Mouse (Mus musculus) heart, adult 8-10 months (tissue): ENCODE data around the gene Cnr2. TPM values are rescaled to one million over a fixed set of nuclear protein-coding genes. Genes with fewer than 3 reads are reported as not detected.
A peak's percentile ranks its signal among the peaks of the same experiment; 100 is the strongest.

Source experiments
- DNase-seq: peaks from one replicate; pipeline ENCODE4 v3.0.0; 2022; ENCODE audit warnings: low spot score
- total RNA-seq, 4 experiments: library from RNA; stranded (reverse); gene quantifications; 2 replicates each; pipeline ENCODE4 v1.2.4; 2022

The Cnr2 gene
- total RNA-seq, 4 experiments from 2014 or later = 0.22 to 0.57 (median 0.36) TPM

DNA sequence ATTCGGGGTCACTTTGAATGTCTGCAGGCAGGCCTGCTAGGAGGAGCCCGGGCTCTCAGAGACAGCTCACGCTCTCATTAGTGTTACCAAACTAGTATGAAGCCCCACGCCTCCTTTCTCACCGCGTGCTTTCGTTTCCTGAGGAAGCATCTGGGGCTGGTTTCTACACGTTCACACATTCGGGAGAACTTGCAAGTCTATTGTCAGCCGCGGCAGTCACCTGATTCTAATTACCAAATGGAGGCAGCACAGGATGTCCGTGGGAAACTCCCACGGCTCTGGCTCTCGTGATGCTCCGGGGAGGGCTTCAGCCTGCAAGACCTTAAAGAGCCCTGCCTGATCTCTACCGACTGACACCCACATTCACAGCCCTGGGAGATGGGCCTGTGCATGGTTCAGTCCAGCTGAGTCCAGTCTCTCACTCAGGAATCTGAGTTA lies 18.6 kb upstream of the Cnr2 start:
- DNase-seq = peak; percentile 95

DNA sequence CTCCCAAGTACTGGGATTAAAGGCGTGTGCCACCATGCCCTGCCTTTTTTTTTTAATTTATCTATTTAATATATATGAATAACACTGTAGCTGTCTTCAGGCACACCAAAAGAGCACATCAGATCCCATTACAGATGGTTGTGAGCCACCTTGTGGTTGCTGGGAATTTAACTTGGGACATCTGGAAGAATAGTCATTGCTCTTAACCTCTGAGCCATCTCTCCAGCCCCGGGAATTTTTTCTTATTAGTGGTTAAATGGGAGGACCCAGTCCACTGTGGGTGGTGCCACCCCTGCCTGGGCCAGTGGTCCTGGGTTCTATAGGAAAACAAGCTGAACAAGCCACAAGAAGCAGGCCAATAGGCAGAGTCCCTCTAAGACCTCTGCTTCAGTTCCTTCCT lies 17.5 kb upstream of the Cnr2 start:
- DNase-seq = no peak

DNA sequence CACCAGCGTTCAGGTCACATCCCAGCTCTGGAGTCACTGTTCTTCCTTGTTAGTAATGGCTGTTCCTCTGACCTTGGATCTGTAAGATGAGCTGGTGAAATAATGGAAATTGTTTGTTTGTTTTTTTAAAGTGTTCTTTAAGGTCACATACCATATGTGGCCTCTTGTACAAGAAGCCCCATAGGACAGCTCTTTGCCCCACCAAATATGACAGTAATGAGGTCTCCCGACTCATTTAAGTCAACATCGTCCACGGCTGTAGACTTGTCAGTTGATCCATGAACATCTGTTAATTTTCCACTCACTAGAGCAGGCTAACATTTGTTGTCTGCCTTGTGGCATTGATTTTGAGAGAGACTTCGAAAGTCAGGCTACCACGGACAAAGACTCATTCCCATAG lies 16.2 kb upstream of the Cnr2 start:
- no peak for DNase-seq

DNA sequence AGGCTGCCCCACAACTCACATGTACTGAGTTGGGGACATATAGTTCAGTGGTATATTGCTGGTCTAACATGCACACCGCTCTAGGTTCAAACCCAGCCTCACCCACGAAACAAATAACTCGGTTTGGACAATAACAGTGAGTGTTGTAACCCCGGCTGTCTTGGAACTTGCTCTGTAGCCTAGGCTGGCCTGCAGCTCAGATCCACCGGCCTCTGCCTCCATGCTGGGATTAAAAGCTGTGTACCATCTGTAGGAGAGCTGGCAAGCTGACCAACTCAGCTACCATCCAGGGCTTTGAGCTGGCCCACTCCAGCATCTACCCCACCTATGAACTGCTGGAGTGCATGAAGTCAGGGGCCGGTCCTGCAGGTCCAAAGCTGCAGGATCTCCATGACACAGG lies 15.2 kb upstream of the Cnr2 start:
- DNase-seq = no peak

DNA sequence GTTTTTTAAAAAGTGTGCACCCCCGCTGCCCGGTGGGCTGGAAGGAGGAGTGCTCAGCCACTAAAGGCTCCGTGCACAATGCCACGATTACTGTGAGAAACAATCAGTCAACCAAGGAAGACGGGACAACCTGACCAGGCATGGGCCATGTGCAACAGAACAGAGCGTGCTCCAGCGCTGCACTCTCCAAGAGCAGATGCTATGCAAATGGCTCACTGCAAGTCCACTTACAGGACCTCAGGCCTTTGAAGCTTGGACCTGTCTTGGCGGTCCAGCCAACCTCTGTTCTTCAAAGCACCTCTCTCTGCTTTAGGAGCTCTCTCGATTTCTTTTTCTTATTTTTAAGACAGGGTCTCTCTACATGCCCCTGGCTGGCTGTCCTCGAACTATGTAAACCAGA lies 14.6 kb upstream of the Cnr2 start:
- no peak for DNase-seq

DNA sequence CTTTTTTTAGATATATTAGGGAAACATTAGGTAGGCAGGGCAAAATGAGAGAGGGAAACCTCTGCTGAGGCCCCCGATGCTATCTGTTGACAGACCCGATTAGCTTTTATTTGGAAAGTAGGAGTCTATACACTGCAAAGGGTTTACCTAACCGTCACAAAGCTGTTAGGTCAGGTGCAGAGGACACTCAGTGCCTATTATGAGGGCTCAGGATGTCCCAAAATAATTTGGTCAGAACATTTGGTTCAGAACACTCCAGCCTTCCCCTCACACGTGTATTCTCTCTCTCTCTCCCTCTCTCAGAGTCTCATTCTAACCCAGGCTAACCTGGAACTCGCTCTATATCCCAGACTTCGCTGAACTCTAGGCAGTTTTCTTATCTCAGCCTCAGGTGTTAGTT lies 13.2 kb upstream of the Cnr2 start:
- no peak for DNase-seq

DNA sequence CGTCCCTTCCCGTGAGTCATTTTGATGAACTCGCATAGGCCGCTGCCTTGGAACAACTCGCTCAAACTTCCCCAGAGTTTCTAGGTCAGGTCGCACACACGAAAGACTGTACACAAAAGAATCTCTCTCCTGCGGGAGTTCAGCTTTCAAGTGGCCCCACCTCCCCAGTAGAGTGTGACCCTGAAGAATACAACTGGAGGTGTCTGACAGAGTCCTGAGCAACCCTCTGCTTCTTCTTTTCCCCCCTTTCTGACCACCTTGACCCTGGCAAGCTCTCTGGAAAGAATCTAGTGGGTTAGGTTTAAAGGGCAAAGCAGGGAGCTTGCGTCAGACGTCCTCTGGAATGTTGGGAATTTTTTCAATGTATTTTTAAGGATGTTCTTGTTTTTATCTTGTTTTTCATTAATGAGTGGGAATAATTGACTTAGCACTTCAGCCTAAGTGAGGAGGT lies 11.8 kb upstream of the Cnr2 start:
- no peak for DNase-seq

DNA sequence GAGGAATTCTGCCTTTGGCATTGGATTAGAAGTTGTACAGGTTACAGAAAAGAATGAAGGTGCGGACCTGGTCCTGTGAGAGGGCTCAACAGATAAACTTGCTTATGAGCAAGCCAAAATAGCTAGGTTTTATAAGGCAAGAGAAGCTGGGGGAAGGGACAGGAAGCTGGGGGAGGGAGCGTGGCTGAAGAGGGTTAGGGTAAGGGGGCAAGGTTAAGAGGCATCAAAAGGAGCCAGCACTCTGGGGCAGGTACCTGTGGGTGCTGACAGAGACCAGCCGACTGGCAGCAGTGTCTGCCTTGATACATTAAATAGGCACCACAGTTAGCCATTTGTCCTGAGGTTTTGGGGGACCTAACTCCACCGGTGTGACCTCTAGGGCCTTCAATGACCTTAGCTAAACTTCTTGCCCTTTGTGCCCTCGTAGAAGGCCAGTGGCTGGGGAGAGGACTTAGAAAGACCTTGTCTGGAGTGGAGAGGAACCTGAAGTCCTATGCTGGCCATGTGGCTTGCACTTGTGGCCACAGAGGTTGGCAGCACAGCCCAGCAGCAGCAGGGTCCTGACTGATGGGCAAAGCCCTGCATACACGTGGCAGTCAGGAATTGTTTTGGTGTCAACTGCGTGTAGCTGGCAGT lies 11.2 kb upstream of the Cnr2 start:
- DNase-seq = no peak

DNA sequence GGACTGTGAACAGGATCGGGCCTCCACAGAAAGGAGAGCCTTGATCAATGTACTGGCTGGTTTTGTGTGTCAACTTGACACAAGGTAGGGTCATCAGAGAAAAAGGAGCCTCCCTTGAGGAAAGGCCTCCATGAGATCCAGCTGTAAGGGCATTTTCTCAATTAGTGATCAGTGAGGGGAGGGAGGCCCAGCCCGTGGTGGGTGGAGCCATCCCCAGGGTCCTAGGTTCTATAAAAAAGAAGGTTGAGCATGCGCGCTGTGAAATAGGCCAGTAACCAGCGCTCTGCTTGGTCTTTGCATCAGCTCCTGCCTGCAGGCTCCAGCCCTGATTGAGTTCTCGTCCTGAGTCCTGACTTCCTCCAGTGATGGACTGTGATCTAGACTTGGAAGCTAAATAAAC lies 10.7 kb upstream of the Cnr2 start:
- no peak for DNase-seq

DNA sequence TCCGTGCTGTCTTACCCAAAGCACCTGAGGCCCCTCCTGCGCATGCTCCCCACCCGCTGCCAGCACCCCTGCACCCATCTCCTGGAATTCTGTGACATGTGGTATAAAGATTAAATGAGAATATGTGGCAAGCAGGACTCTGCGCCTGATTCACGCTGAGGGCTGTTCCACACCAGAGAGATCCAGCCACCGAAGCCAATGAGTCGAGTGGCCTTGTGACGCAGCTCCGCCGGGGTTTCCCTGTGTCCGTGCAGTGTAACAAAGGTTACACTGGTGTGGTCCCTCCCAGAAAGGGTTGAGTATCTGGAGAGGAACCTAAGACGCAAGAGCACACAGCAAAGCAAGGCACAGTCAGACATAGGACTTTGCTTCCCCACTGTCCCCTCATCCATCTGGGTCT lies 9.5 kb upstream of the Cnr2 start:
- no peak for DNase-seq

DNA sequence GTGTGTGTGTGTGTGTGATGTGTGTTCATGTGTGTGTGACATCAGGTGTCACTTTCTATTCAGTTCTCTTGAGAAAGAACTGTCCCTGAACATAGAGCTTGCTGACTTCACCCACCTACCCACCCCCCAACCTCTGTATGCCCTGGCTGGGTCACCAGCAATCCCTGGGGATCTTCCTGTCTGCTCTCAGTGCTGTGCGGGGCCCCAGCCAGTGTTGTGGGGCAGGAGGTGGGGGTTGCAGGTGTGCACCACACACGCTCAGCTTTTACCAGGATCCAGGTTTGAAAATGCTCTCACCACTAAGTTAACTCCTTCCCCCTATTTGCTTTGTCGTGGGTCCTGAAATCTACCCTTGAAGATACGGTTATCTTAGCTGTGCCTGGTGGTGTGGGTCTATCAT lies 9.0 kb upstream of the Cnr2 start:
- DNase-seq = no peak

DNA sequence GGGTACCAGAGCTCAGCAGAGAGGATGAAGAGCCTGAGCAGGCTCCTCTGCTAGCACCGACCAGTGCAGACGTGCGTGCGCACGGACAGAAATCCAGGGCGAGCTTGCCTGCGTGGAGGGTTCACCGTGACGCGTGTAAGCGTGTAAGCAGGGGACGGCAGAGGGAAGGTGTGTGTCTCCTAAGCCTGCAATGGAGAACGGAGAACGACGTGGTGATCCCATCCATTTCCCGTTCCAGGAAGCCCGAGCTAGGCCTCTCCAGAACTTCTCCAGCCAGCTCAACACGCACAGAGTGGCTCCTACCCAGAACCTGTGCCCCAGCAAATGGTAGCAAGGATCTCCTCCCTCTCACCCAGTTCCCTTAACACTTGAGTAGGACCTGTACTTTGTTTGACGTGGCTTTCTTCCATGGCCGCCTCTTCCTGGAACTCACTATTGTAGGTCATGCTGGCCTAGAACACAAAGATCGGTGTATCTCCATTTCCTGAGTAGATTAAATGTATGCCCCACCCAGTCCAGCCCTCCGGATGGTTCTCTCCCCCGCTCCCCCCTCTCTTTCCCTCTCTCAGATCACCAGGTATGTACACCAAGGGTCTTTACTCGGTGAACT lies 6.6 kb upstream of the Cnr2 start:
- no peak for DNase-seq

DNA sequence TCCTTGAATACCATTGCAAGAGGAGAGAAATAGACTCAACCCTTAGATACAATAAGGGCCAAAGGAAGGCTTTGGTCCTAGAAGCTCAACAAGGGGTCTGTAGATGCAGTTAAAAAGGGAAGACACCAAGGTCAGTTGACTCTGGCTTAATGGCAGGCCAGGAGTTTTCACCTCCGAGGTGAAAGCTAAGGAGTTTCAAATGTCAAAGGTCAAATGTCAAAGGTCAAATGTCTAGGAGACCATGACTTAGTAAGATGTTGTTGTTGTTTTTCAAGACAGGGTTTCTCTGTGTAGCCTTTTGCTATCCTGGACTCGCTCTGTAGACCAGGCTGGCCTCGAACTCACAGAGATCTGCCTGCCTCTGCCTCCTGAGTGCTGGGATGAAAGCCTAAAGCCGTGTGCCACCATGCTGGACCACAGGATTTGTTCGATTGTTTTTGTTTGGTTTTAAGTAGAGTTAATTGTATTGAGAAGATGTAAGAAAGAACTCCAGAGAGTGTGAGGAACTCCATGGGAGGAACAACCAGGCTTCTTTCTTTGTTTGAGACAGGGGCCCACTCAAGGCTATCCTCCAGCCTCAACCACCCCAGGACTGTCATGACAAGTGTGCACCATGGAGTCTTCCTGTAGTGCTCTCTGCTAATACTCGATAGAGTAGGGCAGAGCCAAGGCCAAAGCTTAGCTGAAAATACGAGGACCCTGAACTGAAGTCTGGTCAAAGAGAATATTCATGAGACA lies 5.9 kb upstream of the Cnr2 start:
- DNase-seq = no peak

DNA sequence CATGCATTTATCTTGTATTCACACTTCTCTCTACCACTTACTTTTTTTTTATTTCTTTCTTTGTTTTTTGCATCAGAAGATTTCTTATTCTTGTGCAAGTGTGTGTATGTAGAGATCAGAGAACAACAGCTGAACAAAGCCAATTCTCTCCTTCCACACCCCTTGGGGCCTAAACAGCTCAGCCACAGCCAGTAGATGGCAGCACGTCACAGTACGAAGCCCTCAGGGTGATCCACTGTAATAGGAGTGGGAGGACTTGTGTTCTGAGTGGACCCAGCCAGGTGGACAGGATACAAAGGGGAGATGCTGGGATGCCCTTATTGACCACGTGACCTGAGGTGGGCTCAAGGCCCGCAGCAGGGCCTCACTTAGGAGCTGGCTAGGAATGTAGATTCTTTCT lies 5.3 kb upstream of the Cnr2 start:
- DNase-seq = peak; percentile 80

DNA sequence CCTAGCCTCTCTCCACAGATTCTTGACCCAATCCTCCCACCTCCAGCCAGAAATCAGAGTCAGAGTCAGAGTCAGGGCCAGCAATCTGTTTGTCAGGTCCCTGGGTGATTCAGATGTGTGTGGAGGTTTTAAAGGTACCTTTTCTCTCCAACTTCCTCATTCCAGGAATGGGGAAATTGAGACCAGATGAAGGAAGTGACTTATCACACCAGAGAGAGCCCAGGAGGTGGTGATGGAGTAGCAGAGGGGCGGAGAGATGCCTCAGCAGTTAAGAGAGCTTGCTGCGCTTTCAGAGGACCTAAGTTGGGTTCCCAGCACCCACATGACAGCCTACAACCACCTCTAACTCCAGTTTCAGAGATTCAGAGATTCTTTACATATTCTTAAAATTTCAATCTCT lies 3.7 kb upstream of the Cnr2 start:
- DNase-seq = no peak

DNA sequence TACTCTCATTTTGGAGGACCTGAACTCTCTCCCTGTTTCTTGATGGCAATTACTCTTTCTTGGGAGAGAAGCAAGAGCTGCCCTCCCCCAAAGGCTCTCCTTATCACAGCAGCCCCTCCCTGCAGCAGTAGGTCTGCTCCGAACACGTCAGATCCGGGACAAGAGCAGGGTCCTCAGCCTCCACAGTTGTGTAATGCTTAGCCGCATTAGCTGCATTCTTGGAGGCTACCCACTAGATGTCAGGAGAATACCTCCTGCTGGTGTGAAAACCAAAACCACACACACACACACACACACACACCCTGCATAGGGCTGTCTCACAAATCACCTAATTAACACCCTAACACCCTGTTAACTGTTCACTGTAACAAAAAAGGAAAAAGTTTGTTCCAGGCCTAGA lies 2.3 kb upstream of the Cnr2 start:
- no peak for DNase-seq

DNA sequence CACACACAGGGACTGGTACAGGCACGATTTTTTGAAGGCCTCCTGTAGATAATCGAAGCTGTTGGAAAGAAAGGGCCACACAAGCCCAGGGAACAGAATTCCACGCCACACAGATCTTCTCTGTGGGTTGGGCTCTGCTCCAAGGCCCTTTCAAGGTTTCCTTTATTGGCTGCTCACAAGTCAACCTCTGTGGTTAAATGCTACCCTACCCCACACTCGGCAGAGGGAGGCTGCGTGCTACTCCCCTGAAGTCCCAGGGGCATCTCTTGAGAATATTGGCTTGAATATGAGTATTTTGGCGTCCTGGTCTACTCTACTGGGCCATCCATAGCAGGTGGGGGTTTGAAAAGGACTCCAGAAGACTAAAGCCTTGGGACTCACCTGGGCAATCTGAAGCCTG lies 963 bp downstream of the Cnr2 start:
- no peak for DNase-seq

DNA sequence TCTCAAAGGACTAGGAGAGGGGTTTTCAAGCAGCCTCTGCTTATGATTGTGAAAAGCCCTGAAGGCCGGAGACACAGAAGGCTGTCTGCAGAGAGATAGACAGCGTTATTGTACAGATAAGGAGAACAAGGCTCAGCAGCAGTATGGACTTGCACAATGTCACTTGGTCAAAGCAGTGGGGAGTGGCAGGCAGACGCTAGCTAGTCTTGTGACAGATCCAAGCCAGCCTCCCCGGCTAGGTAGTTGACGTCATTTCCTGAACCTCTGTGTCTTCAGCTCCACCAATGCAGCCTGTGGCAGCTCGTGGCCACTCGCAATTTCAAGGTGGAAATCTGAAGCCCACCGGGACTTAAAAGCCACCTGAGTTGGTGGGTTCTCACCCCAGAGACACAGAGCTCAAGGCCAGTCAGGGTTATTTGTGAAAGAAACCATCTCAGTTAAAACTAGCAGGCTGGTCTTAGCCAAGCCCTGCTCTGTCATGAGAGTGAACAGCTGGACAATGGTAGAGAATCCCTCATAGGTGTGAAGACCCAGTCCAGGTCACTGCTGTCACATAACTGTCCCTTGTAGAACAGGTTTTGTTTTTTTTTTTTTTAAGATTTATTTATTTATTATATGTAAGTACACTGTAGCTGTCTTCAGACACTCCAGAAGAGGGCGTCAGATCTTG lies 3.3 kb downstream of the Cnr2 start:
- DNase-seq = no peak

DNA sequence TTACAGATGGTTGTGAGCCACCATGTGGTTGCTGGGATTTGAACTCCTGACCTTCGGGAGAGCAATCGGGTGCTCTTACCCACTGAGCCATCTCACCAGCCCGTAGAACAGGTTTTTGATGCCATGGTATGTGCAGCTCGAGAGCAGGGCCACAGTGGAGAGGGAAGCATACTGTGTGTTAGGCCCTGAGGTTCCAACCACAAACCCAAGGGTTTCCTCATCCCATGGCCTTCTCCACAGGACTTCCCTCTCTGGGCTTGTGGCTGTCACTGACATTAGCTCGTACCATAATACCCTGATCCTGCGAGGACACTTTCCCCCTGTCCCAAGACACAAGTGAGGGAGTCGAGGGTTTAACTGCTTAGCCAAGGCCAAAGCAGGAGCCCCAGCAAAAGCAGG lies 3.9 kb downstream of the Cnr2 start:
- no peak for DNase-seq

DNA sequence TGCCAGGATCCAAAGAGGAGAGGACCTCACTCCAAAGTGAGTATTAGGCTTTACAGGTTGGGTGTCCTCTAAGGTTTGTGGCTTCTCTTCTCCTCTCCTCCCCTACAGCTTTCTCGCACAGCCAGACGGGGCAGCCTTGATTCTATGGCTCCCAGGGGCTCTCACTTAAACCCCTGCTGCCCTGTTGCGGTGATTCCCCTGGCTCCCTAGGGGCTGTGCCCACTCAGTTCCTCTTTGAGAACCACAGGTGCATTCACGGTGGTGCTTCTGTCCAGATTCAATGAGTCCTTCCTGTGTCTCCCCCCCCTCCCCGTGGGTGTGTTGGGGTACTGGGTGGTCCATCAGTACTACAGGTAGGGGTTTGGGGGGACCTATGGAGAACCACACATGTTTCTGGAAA lies 4.8 kb downstream of the Cnr2 start:
- DNase-seq = no peak

DNA sequence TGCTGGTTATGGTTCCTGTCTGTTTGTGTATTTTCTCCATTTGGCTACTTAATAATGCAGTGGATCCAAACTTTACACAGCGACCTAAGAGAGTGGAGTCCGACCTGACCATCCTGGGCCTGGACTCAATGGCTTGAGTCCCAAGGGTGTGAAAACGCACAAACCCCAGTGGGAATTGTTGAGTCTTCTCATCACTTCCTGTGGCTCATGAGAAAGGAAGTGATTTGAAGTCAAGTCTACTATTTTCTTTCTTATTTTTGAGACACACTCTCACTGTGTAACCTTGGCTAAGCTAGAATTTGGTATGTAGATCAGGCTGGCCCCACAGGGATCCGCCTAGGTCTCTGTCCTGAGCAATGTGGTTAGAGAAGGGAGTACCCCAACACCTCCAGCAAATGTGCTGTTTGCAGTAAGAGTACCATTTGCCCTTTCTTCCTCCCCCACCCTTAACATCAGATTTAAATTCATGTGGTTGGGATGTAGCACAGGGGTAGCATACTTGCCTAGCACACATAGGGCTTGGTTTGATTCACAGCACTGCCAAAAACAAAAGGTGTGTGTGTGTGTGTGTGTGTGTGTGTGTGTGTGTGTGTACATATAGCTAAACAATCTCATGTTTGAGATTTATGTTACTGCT lies 7.5 kb downstream of the Cnr2 start:
- no peak for DNase-seq

DNA sequence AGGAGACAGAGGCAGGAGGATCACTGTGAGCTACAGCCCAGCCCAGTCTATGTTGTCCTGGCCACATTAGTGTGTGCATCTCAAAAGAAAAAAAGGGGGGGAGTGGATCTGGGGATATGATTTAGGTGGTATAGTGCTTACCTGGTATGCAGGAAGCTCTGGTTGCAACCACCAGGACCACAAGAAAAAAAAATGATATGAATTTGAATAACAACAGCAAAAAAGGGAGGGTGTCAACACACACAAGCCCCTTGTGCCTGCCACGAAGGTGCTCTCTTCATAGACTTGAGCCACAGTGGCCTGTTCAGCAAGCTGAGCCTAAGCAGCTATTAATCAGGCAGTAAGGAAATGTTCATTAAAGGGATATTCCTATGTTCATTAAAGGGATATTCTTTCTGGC lies 9.6 kb downstream of the Cnr2 start:
- no peak for DNase-seq
